Mouse (Mus musculus) stomach, embryonic 15.5 days (tissue): ENCODE results near the gene Olfr317. TPM values are rescaled to one million over a fixed set of nuclear protein-coding genes. Genes with fewer than 3 reads are reported as not detected.
"Not testable (repeated sequence)": the region's sequence is repeated elsewhere in the genome, so short reads cannot be mapped to it uniquely, and the experiment has no call there.

ENCODE experiments used
- ATAC-seq: fragments of 200-750 bp; cut with Nextera tagmentation; 2 replicates; pipeline ENCODE4 v1.8.0; 2017; ENCODE audit warnings: low read depth, moderate number of reproducible peaks, moderate TSS enrichment; ENCODE audit not compliant: insufficient read depth, low FRiP score
- H3K27ac ChIP-seq: fragments of 300-500 bp; sonication (generic); 2 replicates; pipeline ENCODE4 v1.5.1; 2015; ENCODE audit warnings: mild to moderate bottlenecking, inconsistent platforms
- H3K27me3 ChIP-seq: fragments of 300-500 bp; sonication (generic); replicated peaks from 2 replicates; pipeline ENCODE4 v1.6.1; 2015; ENCODE audit warnings: inconsistent platforms
- H3K36me3 ChIP-seq: fragments of 300-500 bp; sonication (generic); 2 replicates; pipeline ENCODE4 v1.6.1; 2015; ENCODE audit warnings: inconsistent platforms
- H3K4me1 ChIP-seq: fragments of 300-500 bp; sonication (generic); 2 replicates; pipeline ENCODE4 v1.6.1; 2015; ENCODE audit warnings: inconsistent platforms
- H3K4me2 ChIP-seq: fragments of 300-500 bp; sonication (generic); 2 replicates; pipeline ENCODE4 v1.6.1; 2015; ENCODE audit warnings: mild to moderate bottlenecking, inconsistent platforms
- H3K4me3 ChIP-seq: fragments of 300-500 bp; sonication (generic); replicated peaks from 2 replicates; pipeline ENCODE4 v1.5.1; 2015; ENCODE audit warnings: inconsistent platforms
- H3K9ac ChIP-seq: fragments of 300-500 bp; sonication (generic); 2 replicates; pipeline ENCODE4 v1.6.1; 2015; ENCODE audit warnings: inconsistent platforms
- H3K9me3 ChIP-seq: fragments of 300-500 bp; sonication (generic); 2 replicates; pipeline ENCODE4 v1.6.1; 2016; ENCODE audit warnings: inconsistent platforms
- WGBS: fragments of 180-500 bp; shearing (Covaris S2); methylation state at CpG from one replicate; pipeline ENCODE4 v1.1.7; 2015; 5-methylcytosine and 5-hydroxymethylcytosine counted together
- polyA plus RNA-seq: library from polyadenylated mRNA; unstranded; fragments of >200 nt; fragmentation: Nextera tagmentation; extraction: Ambion mirVana; gene quantifications from 2 replicates; pipeline ENCODE4 v1.2.1, GENCODE M21; 2015

Olfr317 gene
- not detected in 2 replicates for polyA plus RNA-seq

DNA sequence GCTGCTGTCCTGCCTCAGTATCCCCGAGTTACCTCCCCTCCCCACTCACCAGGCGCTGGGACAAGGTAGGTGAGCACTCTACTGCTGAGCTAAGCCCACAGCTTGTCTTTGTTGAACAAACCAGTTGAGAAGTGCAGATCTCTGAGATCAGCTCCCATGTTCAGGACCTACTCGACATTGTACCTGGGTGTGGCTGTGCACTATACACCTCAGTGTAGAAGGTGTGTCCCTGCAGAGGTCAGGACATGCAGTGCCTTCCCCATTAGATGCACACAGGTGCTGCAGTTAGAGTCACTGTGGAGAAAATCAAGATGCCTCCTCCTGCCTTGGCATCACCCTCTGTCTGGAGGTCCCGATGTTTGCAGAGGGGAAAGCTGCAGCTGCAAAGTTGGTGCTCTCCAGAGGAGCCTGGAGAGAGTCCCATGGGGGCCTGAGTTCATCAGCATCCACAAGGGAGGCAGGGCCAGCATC, at the start of gene Olfr317:
TSS of gene Olfr317 (minus strand) at position 421 of the 471 bp plus-strand sequence.
- no peaks in the 10 kb centered on the region for H3K27me3 ChIP-seq
- H3K4me1 ChIP-seq = no peaks in the 10 kb centered on the region
- 58% methylated on average over 4 of the region's 4 CpGs for WGBS
- ATAC-seq = no peak
- no peak within 1 kb of the TSS for H3K9ac ChIP-seq
- no peak within 1 kb of the TSS for H3K27ac ChIP-seq
- no peaks in the 10 kb centered on the region for H3K36me3 ChIP-seq
- H3K4me3 ChIP-seq = no peak within 1 kb of the TSS
- no peak within 1 kb of the TSS for H3K4me2 ChIP-seq
- no peaks in the 10 kb centered on the region for H3K9me3 ChIP-seq

DNA sequence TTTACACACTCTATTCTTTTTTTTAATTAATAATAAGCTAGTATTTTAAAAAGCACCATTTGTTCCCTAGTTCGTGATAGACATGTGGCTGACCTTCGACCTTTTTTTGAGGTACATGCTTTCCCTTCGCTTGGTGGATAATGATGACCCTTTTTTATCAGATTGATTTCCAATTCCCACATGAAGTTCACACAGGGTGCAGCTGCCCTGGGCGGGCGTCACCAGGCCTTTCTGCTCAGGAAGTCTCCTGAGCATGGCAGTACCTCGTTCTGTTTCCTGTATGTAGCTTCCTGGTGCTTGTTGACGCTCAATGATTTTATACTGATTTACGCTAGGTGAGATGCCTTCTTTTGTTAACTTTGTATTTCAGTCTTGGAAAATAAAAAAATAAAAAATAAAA, 49.3 kb upstream of the Olfr317 start:
- H3K4me3 ChIP-seq = no peak overlapping the region
- WGBS = 72% methylated on average over 8 of the region's 8 CpGs

DNA sequence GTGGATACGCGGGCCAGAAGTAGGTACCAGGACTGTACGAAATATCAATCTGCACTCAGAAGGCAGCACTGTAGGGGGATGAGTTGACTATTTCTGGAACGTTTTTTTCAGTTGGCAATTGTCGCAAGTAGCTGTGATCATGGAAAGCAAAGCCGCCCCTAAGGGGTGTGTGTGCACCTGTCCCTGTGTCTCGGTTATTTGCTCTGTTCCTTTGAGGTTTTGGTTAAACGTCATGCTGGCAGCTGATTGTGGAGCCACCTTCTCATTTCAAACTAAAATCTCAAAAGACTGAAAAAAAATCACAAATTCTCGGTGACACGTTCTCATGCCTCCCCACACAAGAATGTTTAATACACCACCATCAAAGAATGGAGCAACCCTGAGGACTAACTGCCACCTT, 48.6 kb upstream of the Olfr317 start:
- Histone ChIP-seq H3K9ac (no peak overlapping the region), H3K4me1 (no peaks in the 10 kb centered on the region)
- WGBS = 77% methylated on average over 10 of the region's 10 CpGs

More for the DNA sequence above, 49.3 kb upstream of the Olfr317 start:
- no peaks in the 10 kb centered on the region for H3K9me3 ChIP-seq
- no peak overlapping the region for H3K4me2 ChIP-seq
- H3K4me1 ChIP-seq = no peaks in the 10 kb centered on the region
- H3K27ac ChIP-seq = no peak overlapping the region
- no peak for ATAC-seq
- no peak overlapping the region for H3K9ac ChIP-seq
- no peaks in the 10 kb centered on the region for H3K36me3 ChIP-seq
- H3K27me3 ChIP-seq = no peaks in the 10 kb centered on the region

DNA sequence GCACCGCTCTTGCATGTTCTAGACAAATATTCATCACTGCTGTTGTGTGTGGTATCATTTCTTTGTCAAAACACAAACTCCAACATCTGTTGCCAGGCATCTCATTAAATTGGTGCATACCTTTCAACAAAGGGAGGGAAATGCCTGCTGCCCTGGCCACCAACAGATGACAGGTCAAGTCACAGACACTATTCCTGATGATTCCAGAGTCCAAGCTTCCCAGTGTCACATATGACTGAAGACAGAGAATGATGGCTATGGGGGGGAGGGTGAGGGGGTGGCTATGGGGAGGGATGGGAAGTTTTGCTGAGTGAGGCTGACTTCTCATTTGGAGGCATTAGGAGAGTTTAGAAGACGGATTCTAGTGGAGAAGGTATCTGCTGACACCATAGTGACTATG, 45.2 kb upstream of the Olfr317 start:
- H3K4me3 ChIP-seq = no peak overlapping the region
- no peaks in the 10 kb centered on the region for H3K27me3 ChIP-seq
- no peaks in the 10 kb centered on the region for H3K4me1 ChIP-seq
- no peaks in the 10 kb centered on the region for H3K36me3 ChIP-seq
- WGBS = 76% methylated on average over 2 of the region's 2 CpGs
- no peak overlapping the region for H3K9ac ChIP-seq
- H3K9me3 ChIP-seq = no peaks in the 10 kb centered on the region
- H3K27ac ChIP-seq = no peak overlapping the region
- ATAC-seq = no peak
- no peak overlapping the region for H3K4me2 ChIP-seq

More for the DNA sequence above, 48.6 kb upstream of the Olfr317 start:
- Histone ChIP-seq H3K4me2 (no peak overlapping the region), H3K9me3 (no peaks in the 10 kb centered on the region), H3K36me3 (no peaks in the 10 kb centered on the region), H3K4me3 (no peak overlapping the region), H3K27ac (no peak overlapping the region), H3K27me3 (no peaks in the 10 kb centered on the region)
- no peak for ATAC-seq

DNA sequence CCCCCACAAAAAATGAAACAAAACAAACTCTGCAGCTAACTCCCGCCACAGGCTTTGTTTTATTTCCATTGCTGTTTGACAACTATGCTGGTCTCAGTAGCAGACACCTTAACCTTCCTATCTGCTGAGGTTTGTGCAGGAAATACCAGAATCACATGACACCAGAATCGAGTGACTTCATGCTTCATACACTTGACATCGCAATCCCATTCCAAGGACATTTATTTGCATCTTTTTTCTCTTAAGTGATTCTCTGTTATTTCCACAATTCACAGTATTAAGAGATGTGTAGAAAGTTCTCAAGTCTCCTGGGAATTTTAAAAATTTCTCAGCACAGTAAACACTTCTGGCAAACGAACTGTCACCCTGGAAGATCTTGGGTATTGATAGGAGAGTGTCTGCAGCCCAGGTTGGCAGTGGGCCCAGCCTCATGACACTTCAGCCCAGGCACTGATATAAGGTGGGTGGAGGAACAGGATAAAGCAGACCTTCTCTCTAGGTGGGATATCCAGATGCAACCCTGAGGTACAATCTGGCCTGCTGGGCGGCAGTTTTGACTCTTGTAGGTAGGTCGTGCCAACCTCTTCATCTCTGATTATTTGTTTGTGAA, 43.6 kb upstream of the Olfr317 start, which contains the start of gene Olfr314:
TSS of gene Olfr314 (plus strand) at position 473 of the 610 bp plus-strand sequence.
- H3K4me3 ChIP-seq = no peak within 1 kb of the TSS
- ATAC-seq = no peak
- H3K9me3 ChIP-seq = no peaks in the 10 kb centered on the region
- H3K36me3 ChIP-seq = no peaks in the 10 kb centered on the region
- H3K4me2 ChIP-seq = no peak within 1 kb of the TSS
- no peaks in the 10 kb centered on the region for H3K27me3 ChIP-seq
- H3K27ac ChIP-seq = no peak within 1 kb of the TSS
- H3K4me1 ChIP-seq = no peaks in the 10 kb centered on the region
- WGBS = 67% methylated on average over 6 of the region's 6 CpGs
- no peak within 1 kb of the TSS for H3K9ac ChIP-seq

DNA sequence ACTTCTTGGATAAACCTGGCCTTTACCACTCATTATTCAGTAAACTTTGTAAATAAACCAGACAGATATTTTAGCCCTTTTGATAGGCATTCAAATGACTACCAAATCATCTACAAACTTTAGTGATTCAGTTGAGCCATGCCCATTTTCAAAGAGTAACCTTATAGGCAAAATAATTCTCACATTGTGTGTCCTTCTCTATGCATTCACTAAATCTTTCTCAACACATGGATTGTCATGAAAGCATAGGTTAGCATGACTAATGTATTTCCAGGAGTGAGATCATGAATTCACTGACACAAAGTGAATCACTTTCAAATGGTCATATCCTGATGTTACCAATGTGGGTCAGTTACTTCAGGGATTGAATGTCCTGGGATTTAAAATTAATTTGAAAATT, 33.9 kb upstream of the Olfr317 start, which contains the start of gene Olfr315:
TSS of gene Olfr315 (plus strand) at position 301 of the 400 bp plus-strand sequence.
- Histone ChIP-seq H3K4me2 (no peak within 1 kb of the TSS), H3K27ac (no peak within 1 kb of the TSS), H3K27me3 (no peaks in the 10 kb centered on the region), H3K4me1 (no peaks in the 10 kb centered on the region), H3K9me3 (no peaks in the 10 kb centered on the region), H3K36me3 (no peaks in the 10 kb centered on the region), H3K9ac (no peak within 1 kb of the TSS), H3K4me3 (no peak within 1 kb of the TSS)
- ATAC-seq = no peak

DNA sequence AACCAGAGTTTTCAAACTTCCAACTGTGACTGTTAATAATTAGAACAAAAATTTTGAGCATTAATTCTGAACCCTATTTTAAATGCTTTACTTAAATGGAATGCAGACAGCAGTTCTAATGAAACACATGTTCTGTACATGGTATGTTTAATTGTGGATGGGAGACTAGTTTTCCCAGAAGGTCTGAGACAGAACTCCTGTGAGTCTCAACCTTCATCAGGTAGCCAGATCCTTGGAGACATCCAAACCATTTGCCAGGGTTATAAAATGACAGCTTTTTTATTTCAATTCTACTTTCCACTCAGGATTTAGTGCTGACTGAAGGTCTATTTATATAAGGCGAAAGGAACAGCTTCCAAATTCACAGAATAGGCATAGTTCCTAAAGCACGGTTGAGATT, 13.4 kb upstream of the Olfr317 start, which contains the start of gene Olfr316:
TSS of gene Olfr316 (plus strand) at position 301 of the 400 bp plus-strand sequence.
- Histone ChIP-seq H3K4me1 (no peaks in the 10 kb centered on the region), H3K27me3 (no peaks in the 10 kb centered on the region), H3K27ac (no peak within 1 kb of the TSS), H3K9me3 (no peaks in the 10 kb centered on the region), H3K4me3 (no peak within 1 kb of the TSS), H3K9ac (no peak within 1 kb of the TSS), H3K4me2 (no peak within 1 kb of the TSS), H3K36me3 (no peaks in the 10 kb centered on the region)
- no peak for ATAC-seq
- 61% methylated on average over 2 of the region's 2 CpGs for WGBS

DNA sequence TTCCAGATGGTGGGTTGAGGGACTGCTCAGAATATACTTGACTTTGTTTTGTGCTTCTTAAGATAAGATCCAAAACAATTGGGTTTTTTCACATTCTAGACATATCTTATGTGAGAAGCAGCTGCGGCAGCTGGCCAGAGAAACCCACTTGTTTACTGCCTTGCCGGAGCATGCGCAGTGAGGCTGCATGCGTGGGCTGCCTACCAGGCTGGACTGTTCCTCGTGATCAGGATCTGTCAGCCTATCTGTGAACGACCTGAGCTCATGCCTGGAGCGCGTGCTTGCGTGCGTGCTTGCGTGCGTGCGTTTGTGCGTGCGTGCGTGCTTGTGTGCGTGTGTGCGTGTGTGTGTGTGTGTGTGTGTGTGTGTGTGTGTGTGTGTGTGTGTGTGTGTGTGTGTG, 12.1 kb upstream of the Olfr317 start:
- not testable (repeated sequence) for H3K4me3 ChIP-seq, H3K27ac ChIP-seq, H3K36me3 ChIP-seq, H3K9ac ChIP-seq, H3K4me2 ChIP-seq, H3K4me1 ChIP-seq, H3K27me3 ChIP-seq, H3K9me3 ChIP-seq, ATAC-seq
- 75% methylated on average over 18 of the region's 18 CpGs for WGBS

DNA sequence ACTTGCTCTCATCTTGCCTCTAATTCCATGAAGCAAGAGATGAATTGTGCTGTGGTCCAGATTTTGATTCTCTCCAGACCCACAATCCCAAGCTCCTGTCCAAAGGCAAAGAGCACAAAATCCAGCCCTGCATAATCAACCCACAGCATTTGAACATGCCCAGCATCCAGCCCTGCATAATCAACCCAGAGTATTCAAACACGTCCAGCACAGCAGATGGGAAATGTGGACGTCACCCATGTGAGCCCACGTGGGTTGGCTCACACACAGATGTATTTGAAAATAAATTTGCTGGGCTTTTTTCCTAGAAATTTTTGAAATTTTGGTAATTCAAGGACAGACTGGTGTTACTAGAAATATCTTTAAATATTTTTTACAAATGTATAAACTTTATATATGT, 5.6 kb downstream of the Olfr317 start:
- H3K4me3 ChIP-seq = no peak overlapping the region
- no peak overlapping the region for H3K9ac ChIP-seq
- no peak for ATAC-seq
- WGBS = 46% methylated on average over 3 of the region's 3 CpGs
- no peaks in the 10 kb centered on the region for H3K9me3 ChIP-seq
- no peaks in the 10 kb centered on the region for H3K4me1 ChIP-seq
- no peaks in the 10 kb centered on the region for H3K36me3 ChIP-seq
- H3K27me3 ChIP-seq = no peaks in the 10 kb centered on the region
- no peak overlapping the region for H3K4me2 ChIP-seq
- no peak overlapping the region for H3K27ac ChIP-seq

DNA sequence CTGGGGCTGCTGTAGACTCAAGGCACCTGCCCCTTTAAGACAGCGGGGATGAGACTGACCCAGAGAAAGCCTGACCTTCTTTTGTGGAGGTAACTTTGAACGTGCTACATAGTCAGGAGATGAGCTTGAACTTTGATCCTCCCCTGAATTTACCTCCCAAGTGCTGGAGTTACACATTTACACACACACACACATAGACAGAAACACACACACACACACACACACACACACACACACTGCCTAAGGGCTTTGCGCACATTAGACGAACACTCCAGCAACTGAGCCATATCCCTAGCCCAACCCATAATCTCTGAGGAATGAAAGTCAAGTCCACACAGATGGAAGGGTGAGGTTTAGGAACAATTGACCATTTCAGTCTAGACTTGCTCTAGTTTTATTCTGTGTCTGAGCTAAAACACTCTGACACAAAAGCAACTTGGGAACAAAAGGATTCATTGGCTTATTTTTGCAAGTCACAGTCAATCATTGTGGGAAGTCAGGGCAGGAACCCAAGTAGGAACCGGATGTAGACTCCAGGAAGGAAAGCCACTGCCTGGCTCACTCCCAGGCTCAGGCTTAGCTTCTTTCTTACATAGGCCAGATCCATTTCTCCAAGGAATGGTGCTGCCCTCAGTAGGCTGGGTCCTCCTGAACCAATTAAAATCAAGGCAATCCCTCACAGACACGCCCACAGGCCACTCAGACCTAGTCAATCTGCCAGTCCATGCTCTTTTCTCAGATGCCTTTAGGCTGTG, 10.9 kb downstream of the Olfr317 start:
- not testable (repeated sequence) for ATAC-seq, H3K9ac ChIP-seq, H3K4me1 ChIP-seq, H3K27ac ChIP-seq, H3K4me3 ChIP-seq, H3K9me3 ChIP-seq, H3K4me2 ChIP-seq, H3K36me3 ChIP-seq, H3K27me3 ChIP-seq
- 70% methylated on average over 6 of the region's 6 CpGs for WGBS

DNA sequence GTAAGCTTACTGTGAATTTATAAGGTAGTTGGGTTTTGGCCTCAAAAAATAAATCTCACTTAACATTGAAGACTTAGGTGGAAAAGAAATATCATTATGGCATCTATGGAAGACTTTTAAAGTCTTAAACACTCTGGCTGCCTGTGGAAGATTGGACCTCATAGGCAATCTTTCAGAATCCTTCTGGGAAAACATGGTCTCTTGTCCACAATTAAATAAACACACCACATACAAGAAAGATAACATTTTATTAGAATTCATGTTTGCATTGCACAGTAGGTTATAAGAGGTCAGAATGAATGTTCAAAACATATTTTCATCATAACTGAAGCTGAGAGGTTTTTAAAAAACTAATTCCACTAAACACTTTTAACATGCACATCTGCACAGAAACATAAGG, 15.1 kb downstream of the Olfr317 start, which contains the start of gene Olfr318:
TSS of gene Olfr318 (minus strand) at position 101 of the 400 bp plus-strand sequence.
- Histone ChIP-seq H3K4me3 (no peak within 1 kb of the TSS), H3K27ac (no peak within 1 kb of the TSS), H3K36me3 (no peaks in the 10 kb centered on the region), H3K9me3 (no peaks in the 10 kb centered on the region), H3K4me2 (no peak within 1 kb of the TSS), H3K9ac (no peak within 1 kb of the TSS), H3K27me3 (no peaks in the 10 kb centered on the region), H3K4me1 (no peaks in the 10 kb centered on the region)
- ATAC-seq = no peak

DNA sequence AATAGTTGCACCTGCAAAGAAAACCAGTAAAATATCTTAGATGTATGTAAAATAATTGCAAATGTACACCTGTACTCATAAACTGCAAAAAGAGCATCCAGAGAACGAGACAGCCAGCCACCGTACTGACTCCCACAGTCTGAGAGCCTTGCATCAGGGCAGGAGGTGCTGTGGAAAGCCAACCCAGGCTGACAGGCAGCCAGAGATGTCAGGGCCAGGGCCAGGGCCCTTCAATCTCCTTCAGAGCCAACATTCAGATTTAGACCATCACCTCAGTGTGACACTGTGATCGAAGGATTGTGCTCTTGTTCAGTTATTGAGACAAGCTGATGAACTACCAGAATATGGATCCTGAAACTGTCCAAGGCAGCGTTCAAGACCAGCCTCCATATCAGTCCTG, 19.3 kb downstream of the Olfr317 start:
- Histone ChIP-seq H3K9me3 (no peaks in the 10 kb centered on the region), H3K4me3 (no peak overlapping the region), H3K4me1 (no peaks in the 10 kb centered on the region), H3K27me3 (no peaks in the 10 kb centered on the region), H3K36me3 (no peaks in the 10 kb centered on the region), H3K9ac (no peak overlapping the region), H3K4me2 (no peak overlapping the region), H3K27ac (no peak overlapping the region)
- ATAC-seq = no peak
- 79% methylated on average over 4 of the region's 4 CpGs for WGBS
